Mouse (Mus musculus) cerebellum, adult (tissue): ENCODE data around the gene Rnf26.

Source experiments
- ATAC-seq: cut with Nextera tagmentation; 2 replicates; pipeline ENCODE4 v1.9.2; 2017; ENCODE audit warnings: mild to moderate bottlenecking, moderate library complexity, mixed read lengths; ENCODE audit not compliant: insufficient number of reproducible peaks, low FRiP score, low TSS enrichment

Gene Rnf26

GRCm38 (mm10) chr9:44113105-44113789 is at the start of gene Rnf26, which contains the start of gene Gm49380:
Rnf26 (minus strand) TSS chr9:44113517.
Gm49380 (minus strand) TSS chr9:44113500.
- ATAC-seq, result peak; percentile 95

- no peak for ATAC-seq
These were observed 46.6 kb upstream of the Rnf26 start for GRCm38 (mm10) chr9:44159886-44160285.

GRCm38 (mm10) chr9:44147290-44147689 is 34.0 kb upstream of the Rnf26 start:
- ATAC-seq, result no peak

- peak; percentile 42; the same call in 1 of the 2 replicates for ATAC-seq
These were observed 31.4 kb upstream of the Rnf26 start for GRCm38 (mm10) chr9:44144718-44145060.

- peak; percentile 38; the same call in 1 of the 2 replicates for ATAC-seq
These were observed 30.9 kb upstream of the Rnf26 start for GRCm38 (mm10) chr9:44144023-44144717.

- no peak for ATAC-seq
These were observed 30.1 kb upstream of the Rnf26 start for GRCm38 (mm10) chr9:44143421-44143820.

GRCm38 (mm10) chr9:44141951-44142350 is 28.6 kb upstream of the Rnf26 start:
- ATAC-seq, result no peak

GRCm38 (mm10) chr9:44137846-44138245 is 24.5 kb upstream of the Rnf26 start:
- no peak for ATAC-seq

GRCm38 (mm10) chr9:44135731-44136411 is 22.6 kb upstream of the Rnf26 start:
- no peak for ATAC-seq

GRCm38 (mm10) chr9:44134851-44135730 is 21.8 kb upstream of the Rnf26 start:
- ATAC-seq, result no peak

- peak; percentile 46 for ATAC-seq
These were observed 21.0 kb upstream of the Rnf26 start, which contains the start of gene Mcam for GRCm38 (mm10) chr9:44134101-44134850. Mcam (plus strand) TSS chr9:44134469.

- no peak for ATAC-seq
These were observed 20.0 kb upstream of the Rnf26 start for GRCm38 (mm10) chr9:44133287-44133686.

GRCm38 (mm10) chr9:44132200-44132599 is 18.9 kb upstream of the Rnf26 start:
- ATAC-seq, result no peak

GRCm38 (mm10) chr9:44131276-44131590 is 17.9 kb upstream of the Rnf26 start:
- ATAC-seq, result no peak

GRCm38 (mm10) chr9:44130581-44131275 is 17.4 kb upstream of the Rnf26 start:
- no peak for ATAC-seq

- no peak for ATAC-seq
These were observed 16.7 kb upstream of the Rnf26 start for GRCm38 (mm10) chr9:44130034-44130433.

- ATAC-seq, result no peak
These were observed 16.3 kb upstream of the Rnf26 start for GRCm38 (mm10) chr9:44129633-44130032.

GRCm38 (mm10) chr9:44127351-44127801 is 14.1 kb upstream of the Rnf26 start:
- ATAC-seq, result no peak

GRCm38 (mm10) chr9:44126746-44127145 is 13.4 kb upstream of the Rnf26 start:
- ATAC-seq, result no peak
